Mouse (Mus musculus): Measurements from ENCODE around the gene Fcho1. TPM values are rescaled to one million over a fixed set of nuclear protein-coding genes. Genes with fewer than 3 reads are reported as not detected.
"Not testable (repeated sequence)": the region's sequence is repeated elsewhere in the genome, so short reads cannot be mapped to it uniquely, and the experiment has no call there.

The Fcho1 gene
- polyA plus RNA-seq, 1 experiment from 2014 or later, result 93.0 TPM

GRCm38 (mm10) chr8:71711574-71711973 is 13.9 kb downstream of the Fcho1 start:
- Histone ChIP-seq H3K9ac (no peak overlapping the region), H3K27ac (replicated peaks) (no peak overlapping the region), H3K4me3 (no peak overlapping the region), H3K4me2 (no peak overlapping the region), H3K9me3 (no peaks in the 10 kb centered on the region), H3K27me3 (no peaks in the 10 kb centered on the region), H3K4me1 (replicated peaks) (peaks cover 9% of the 10 kb centered on the region), H3K36me3 (peaks cover 26% of the 10 kb centered on the region)
- WGBS, result 91% methylated on average over 2 of the region's 2 CpGs
- ATAC-seq (ENCODE audit: low FRiP score, low read depth), result no peak

GRCm38 (mm10) chr8:71709800-71710446 is 15.6 kb downstream of the Fcho1 start:
- Histone ChIP-seq H3K27me3 (peaks cover 5% of the 10 kb centered on the region; the same call in 1 of the 2 replicates), H3K4me2 (peak overlapping the region; percentile 51), H3K9me3 (no peaks in the 10 kb centered on the region), H3K4me1 (replicated peaks) (peaks cover 9% of the 10 kb centered on the region), H3K4me3 (0 out of 2 replicates have a peak overlapping the region, but pooled peaks have one; percentile 14), H3K9ac (no peak overlapping the region), H3K27ac (replicated peaks) (no peak overlapping the region), H3K36me3 (peaks cover 15% of the 10 kb centered on the region)
- WGBS, result 22% methylated on average over 25 of the region's 25 CpGs
- peak; percentile 61 for ATAC-seq (ENCODE audit: low FRiP score, low read depth)

GRCm38 (mm10) chr8:71709134-71709799 is 16.2 kb downstream of the Fcho1 start:
- 39% methylated on average over 25 of the region's 25 CpGs for WGBS
- Histone ChIP-seq H3K27me3 (peaks cover 6% of the 10 kb centered on the region; the same call in 1 of the 2 replicates), H3K27ac (replicated peaks) (no peak overlapping the region), H3K4me2 (peak overlapping the region; percentile 51), H3K4me3 (no peak overlapping the region), H3K36me3 (peaks cover 10% of the 10 kb centered on the region), H3K9ac (no peak overlapping the region), H3K9me3 (no peaks in the 10 kb centered on the region), H3K4me1 (replicated peaks) (peaks cover 9% of the 10 kb centered on the region)
- ATAC-seq (ENCODE audit: low FRiP score, low read depth), result peak; percentile 23

GRCm38 (mm10) chr8:71707874-71708273 is 17.6 kb downstream of the Fcho1 start:
- WGBS, result 42% methylated on average over 8 of the region's 8 CpGs
- H3K9ac ChIP-seq, result no peak overlapping the region

GRCm38 (mm10) chr8:71703400-71703799 is 22.1 kb downstream of the Fcho1 start:
- H3K9ac ChIP-seq; H3K4me3 ChIP-seq; H3K4me2 ChIP-seq; H3K4me1 ChIP-seq (replicated peaks); H3K27ac ChIP-seq (replicated peaks); H3K36me3 ChIP-seq; H3K9me3 ChIP-seq; ATAC-seq (ENCODE audit: low FRiP score, low read depth): not testable (repeated sequence)
- peaks cover 55% of the 10 kb centered on the region for H3K27me3 ChIP-seq

More at GRCm38 (mm10) chr8:71707874-71708273, 17.6 kb downstream of the Fcho1 start:
- Histone ChIP-seq H3K4me2 (no peak overlapping the region), H3K4me1 (replicated peaks) (peaks cover 9% of the 10 kb centered on the region), H3K36me3 (peaks cover 10% of the 10 kb centered on the region), H3K27ac (replicated peaks) (no peak overlapping the region), H3K27me3 (peaks cover 19% of the 10 kb centered on the region), H3K9me3 (no peaks in the 10 kb centered on the region), H3K4me3 (no peak overlapping the region)
- no peak for ATAC-seq (ENCODE audit: low FRiP score, low read depth)

GRCm38 (mm10) chr8:71702923-71703322 is 22.6 kb downstream of the Fcho1 start:
- 81% methylated on average over 3 of the region's 3 CpGs for WGBS
- no peak for ATAC-seq (ENCODE audit: low FRiP score, low read depth)
- Histone ChIP-seq H3K36me3 (no peaks in the 10 kb centered on the region), H3K27me3 (peaks cover 55% of the 10 kb centered on the region), H3K4me1 (replicated peaks) (no peaks in the 10 kb centered on the region; the same call in 1 of the 2 replicates), H3K4me3 (no peak overlapping the region), H3K4me2 (no peak overlapping the region), H3K9ac (no peak overlapping the region), H3K9me3 (no peaks in the 10 kb centered on the region), H3K27ac (replicated peaks) (no peak overlapping the region)

- Histone ChIP-seq H3K27ac (replicated peaks) (no peak overlapping the region), H3K27me3 (peaks cover 58% of the 10 kb centered on the region), H3K4me3 (no peak overlapping the region), H3K9ac (no peak overlapping the region), H3K9me3 (no peaks in the 10 kb centered on the region), H3K4me1 (replicated peaks) (no peaks in the 10 kb centered on the region; the same call in 1 of the 2 replicates), H3K36me3 (no peaks in the 10 kb centered on the region), H3K4me2 (no peak overlapping the region)
- 34% methylated on average over 4 of the region's 4 CpGs for WGBS
- no peak for ATAC-seq (ENCODE audit: low FRiP score, low read depth)
Observed at GRCm38 (mm10) chr8:71702087-71702432, 23.5 kb downstream of the Fcho1 start.

GRCm38 (mm10) chr8:71701414-71702086 is 24.0 kb downstream of the Fcho1 start, which contains the start of gene B3gnt3:
B3gnt3 (minus strand) TSS chr8:71701789.
- no peak within 1 kb of the TSS for H3K9ac ChIP-seq
- no peak for ATAC-seq (ENCODE audit: low FRiP score, low read depth)
- peak within 1 kb of the TSS; percentile 16; the same call in 1 of the 2 replicates for H3K4me3 ChIP-seq
- WGBS, result 19% methylated on average over 30 of the region's 34 CpGs
- H3K27me3 ChIP-seq, result peaks cover 61% of the 10 kb centered on the region
- H3K9me3 ChIP-seq, result no peaks in the 10 kb centered on the region
- H3K4me2 ChIP-seq, result peak within 1 kb of the TSS; percentile 18
- no peaks in the 10 kb centered on the region for H3K36me3 ChIP-seq
- no peaks in the 10 kb centered on the region; the same call in 1 of the 2 replicates for H3K4me1 ChIP-seq (replicated peaks)
- H3K27ac ChIP-seq (replicated peaks), result no peak within 1 kb of the TSS

- Histone ChIP-seq H3K9me3 (no peaks in the 10 kb centered on the region), H3K4me2 (peak overlapping the region; percentile 18), H3K27me3 (peaks cover 65% of the 10 kb centered on the region), H3K4me1 (replicated peaks) (no peaks in the 10 kb centered on the region; the same call in 1 of the 2 replicates), H3K27ac (replicated peaks) (no peak overlapping the region), H3K36me3 (no peaks in the 10 kb centered on the region), H3K9ac (no peak overlapping the region), H3K4me3 (peak overlapping the region; percentile 16; the same call in 1 of the 2 replicates)
- 9% methylated on average over 29 of the region's 29 CpGs for WGBS
- no peak for ATAC-seq (ENCODE audit: low FRiP score, low read depth)
Observed at GRCm38 (mm10) chr8:71700493-71701269, 24.8 kb downstream of the Fcho1 start.

GRCm38 (mm10) chr8:71695456-71695855 is 30.1 kb downstream of the Fcho1 start:
- not testable (repeated sequence) for H3K9me3 ChIP-seq; H3K4me3 ChIP-seq; ATAC-seq (ENCODE audit: low FRiP score, low read depth); H3K27ac ChIP-seq (replicated peaks); H3K9ac ChIP-seq; H3K36me3 ChIP-seq; H3K4me2 ChIP-seq
- WGBS, result 66% methylated on average over 12 of the region's 12 CpGs
- peaks cover 13% of the 10 kb centered on the region for H3K4me1 ChIP-seq (replicated peaks)
- peaks cover 77% of the 10 kb centered on the region for H3K27me3 ChIP-seq

GRCm38 (mm10) chr8:71693166-71694041 is 32.1 kb downstream of the Fcho1 start:
- Histone ChIP-seq H3K9ac (no peak overlapping the region), H3K27me3 (peaks cover 83% of the 10 kb centered on the region), H3K4me2 (peak overlapping the region; percentile 49), H3K9me3 (no peaks in the 10 kb centered on the region), H3K4me1 (replicated peaks) (peaks cover 18% of the 10 kb centered on the region), H3K27ac (replicated peaks) (no peak overlapping the region), H3K36me3 (no peaks in the 10 kb centered on the region), H3K4me3 (peak overlapping the region; percentile 30)
- ATAC-seq (ENCODE audit: low FRiP score, low read depth), result 0 out of 2 replicates have a peak, but pooled peaks have one; percentile 28
- WGBS, result 11% methylated on average over 64 of the region's 68 CpGs
